Mouse (Mus musculus) embryo, embryonic 9.5 days (tissue): Measurements from ENCODE around the gene Unc79.
A peak's percentile ranks its signal among the peaks of the same experiment; 100 is the strongest.

Experiments
- DNase-seq: peaks from one replicate; pipeline ENCODE4 v3.0.0-alpha.2; 2017; ENCODE audit errors: extremely low spot score

The Unc79 gene

DNA sequence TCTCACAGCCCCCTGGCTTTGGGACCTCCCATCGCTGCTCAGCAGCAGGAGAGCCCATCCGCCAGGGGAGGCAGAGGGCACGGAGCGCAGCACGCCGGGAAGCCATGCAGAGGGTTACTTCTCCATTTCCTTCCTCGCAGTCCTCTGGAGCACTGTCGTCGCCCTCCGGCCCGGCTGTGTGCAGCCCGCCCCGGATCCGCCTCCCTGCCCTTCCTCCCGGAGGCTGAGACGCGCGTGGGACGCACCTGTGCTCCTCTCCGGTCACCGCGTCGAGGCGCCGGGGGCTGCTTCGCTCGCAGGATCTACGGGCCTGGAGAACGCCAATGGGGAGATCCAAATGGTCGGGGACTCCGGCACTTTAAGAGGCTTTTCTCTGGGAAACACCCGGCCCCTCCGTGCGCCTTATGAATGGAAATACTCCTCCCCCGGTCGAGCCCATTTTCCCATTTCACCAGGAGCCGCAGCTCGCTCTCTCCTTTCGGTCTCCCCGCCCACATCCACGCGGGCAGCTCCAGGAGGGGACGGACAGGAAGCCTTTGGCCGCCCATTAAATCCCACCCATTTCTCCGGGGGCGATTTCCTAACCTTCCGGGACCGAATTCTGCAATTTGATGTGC lies at the start of gene Unc79:
TSS of gene Unc79 (plus strand) at position 82 of the 617 bp plus-strand sequence.
- peak; percentile 66 for DNase-seq

- DNase-seq, result no peak
Measured at GRCm38 (mm10) chr12:102899091-102899490, 49.6 kb upstream of the Unc79 start, which contains the start of gene Cox8c. Gene Cox8c (plus strand): TSS chr12:102899316.

- no peak for DNase-seq
Measured at GRCm38 (mm10) chr12:102908191-102908590, 40.5 kb upstream of the Unc79 start.

DNA sequence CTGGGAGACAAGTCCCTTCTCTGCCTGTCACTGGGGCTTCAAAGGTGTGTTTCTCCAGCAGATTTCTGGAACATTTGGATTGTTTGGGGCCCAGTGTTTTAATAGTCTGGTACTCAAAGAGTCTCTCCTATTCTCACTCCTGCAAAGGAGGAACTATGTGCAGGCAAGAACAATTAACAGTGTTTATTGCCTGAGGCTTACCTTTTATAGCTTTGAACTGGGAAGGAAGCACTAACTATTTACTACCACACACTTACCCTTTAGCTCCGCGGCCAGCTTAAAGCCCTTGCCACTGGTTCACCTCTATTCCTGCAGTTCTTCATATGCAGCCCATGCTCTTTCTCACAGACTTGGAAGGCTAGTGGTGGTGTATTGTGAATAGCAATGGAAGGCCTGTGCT lies 32.6 kb upstream of the Unc79 start:
- DNase-seq, result no peak

DNA sequence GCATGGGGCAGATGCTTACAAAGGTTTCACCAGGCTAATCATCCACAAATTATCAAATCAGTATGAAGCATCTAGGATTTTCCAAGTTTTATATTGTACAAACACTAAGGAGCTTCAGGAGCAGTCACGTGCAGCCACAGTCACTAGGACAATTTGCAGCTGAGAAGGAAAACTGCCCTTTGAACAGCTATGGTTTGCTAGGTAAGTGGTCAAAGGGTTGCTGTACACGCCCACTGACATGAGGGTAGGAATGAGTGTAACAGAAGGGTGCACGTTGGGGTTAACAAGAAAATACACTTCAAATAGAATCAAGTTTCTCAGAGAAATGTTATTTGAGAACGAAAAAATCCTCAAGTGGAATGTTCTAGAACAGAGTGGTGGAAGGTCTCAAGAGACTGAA lies 18.9 kb upstream of the Unc79 start:
- no peak for DNase-seq

DNA sequence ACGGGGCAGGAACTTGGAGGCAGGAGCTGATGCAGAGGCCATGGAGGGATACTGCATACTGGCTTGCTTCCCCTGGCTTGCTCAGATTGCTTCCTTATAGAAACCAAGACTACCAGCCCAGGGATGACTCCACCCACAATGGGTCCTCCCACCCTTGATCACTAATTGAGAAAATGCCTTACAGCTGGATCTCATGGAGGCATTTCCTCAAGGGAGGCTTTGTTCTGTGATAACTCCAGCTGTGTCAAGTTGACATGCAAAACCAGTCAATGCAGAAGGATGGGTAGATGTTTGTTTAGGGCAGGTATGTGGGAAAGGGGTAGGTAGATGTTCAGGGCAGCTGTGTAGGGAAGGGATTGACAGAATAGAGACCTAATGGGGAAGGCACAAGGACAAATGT lies 18.3 kb upstream of the Unc79 start:
- DNase-seq, result no peak

DNA sequence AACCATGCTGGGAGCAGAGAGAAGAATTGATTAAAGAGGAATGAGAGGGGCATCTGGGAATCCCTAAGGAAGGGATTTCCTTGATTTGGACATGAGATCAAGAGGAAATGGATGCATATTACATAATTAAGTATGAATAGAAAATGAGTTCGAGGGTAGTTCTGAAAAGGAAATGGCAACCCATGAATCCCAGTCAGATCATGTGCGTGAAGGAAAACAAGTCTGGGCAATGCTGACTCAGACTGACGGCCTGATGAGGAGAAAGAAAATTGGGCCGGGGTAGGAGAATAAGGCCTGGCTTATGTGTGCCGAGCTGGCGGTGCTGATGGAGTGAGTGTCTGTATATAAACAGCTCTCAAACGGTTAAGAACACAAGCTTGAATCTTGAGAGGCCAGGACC lies 17.9 kb upstream of the Unc79 start:
- no peak for DNase-seq

GRCm38 (mm10) chr12:102935892-102936291 lies 12.8 kb upstream of the Unc79 start:
- DNase-seq, result no peak

DNA sequence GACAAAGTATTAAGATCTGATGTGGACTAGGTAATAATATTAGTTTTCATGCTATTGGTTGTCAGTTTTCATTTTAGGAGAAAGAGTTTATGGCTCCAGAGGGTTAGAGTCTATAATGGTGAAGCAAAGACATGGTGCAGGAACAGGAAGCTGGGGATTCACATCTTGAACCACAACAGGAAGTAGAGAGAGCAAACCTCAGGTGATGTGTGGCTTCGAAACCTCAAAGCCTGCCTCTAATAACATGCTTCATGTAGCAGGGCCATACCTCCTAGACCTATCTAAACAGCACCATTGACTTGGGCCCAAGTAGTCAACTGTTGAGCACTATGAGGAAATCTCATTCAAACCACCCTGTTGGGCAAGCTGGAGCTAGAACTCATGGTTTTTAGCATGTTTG lies 3.1 kb upstream of the Unc79 start:
- no peak for DNase-seq

DNA sequence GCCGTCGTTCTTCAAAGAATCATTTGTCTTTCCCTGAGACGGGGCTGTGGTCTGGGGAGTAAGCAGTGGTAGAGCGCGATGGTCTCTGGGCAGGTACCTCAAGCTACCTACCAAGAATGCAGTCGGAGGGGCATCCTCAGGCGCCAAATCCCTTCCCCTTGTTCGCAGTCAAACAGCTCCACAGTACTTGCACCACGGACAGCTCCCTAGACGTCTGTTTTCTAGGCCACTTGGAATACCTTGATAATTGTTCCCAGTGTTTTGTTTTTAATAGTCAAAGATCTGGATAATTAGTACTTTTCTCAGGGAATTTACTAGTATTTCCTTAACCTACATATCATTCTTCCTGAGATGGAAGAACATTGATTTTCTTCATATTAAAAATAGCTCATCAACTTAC lies 833 bp upstream of the Unc79 start:
- no peak for DNase-seq

DNA sequence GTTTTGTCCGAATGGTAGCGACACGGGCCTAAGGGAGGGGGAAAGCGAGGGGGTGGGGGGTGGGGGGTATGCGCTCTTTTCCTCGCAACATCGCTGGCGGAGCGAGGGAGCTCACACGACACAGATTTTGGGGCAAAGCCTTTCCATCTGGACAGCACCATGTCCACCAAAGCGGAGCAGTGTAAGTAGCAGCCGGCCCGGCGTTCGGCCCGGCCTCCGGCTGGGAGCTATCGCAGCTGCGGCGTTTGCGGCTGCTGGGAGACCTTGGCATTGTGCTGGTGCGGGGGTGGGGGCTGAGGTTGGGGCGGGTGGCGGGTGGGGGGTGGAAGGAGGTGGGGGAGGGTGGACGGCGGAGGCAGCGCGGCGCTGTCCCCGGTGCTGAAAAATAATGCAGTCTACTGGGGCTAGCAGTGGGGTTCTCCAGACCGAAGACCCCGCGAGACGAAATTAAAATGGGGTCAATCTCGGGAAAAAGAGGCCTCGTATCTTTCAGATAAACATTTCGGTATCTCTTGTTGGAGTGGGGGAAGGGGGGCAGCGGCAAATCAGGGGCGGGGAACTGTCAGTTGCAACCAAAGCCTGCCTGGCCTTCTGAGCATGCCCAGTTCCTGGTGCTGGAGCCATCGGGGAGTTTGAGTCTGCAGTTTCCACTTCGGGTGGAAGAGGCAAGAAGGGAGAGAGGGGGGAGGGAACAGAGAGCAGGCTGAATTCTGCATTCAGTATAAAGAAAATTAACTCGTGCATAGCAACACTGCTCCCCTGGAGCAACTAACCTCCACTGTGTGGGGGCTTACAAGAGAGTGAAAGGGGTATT lies 943 bp downstream of the Unc79 start:
- DNase-seq, result no peak

DNA sequence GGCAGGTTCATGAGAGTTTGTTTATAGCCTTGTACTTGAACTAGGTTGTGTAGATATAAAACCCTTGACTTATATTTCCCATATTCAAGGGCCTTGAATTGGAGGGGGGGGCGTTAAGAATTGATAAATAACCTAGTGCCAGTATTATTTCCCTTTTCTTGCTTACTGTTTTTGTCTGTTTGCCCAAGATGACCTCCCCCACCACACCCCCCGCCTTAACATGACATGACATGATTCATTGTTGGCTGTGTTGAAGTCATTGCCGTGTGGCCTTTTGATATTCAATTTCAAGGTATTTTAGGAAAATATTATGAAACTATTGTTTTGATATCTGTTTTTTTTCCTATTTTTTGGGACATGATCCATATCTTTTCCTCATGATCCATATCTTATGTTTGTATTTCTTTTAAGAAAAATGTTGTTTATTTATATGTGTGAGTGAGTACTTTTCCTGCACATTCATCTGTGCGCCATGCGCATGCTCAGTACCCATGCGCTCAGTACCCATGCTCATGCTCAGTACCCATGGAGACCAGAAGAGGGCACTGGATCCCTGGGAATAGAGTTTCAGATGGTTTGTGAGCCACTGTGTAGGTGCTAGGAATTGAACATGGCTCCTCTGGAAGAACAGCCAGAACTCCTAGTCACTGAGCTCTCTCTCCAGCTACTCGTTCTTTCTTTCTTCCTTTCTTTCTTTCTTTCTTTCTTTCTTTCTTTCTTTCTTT lies 11.6 kb downstream of the Unc79 start:
- no peak for DNase-seq

DNA sequence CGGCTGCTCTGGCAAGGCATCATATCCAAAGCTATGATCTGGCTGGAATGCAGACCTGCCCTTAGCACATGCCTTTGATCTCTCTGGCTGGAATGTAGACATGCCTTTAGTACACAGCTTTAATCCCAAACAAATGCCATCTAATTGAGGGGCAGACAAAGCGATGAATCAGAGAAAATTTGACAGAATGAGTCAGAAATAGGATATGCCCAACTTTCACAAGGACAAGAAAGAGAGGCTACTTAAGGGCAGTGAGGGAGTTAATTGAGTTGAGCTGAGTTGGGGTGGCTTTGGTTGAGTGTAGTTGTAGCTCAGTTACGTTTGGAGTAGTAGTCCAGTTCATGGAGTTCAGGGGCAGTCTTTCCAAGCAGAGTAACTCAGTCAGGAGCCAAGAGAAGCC lies 12.4 kb downstream of the Unc79 start:
- no peak for DNase-seq

GRCm38 (mm10) chr12:102964486-102964885 lies 15.8 kb downstream of the Unc79 start:
- DNase-seq, result no peak

- no peak for DNase-seq
Measured at GRCm38 (mm10) chr12:102980584-102980983, 31.9 kb downstream of the Unc79 start.

- DNase-seq, result no peak
Measured at GRCm38 (mm10) chr12:102981543-102981942, 32.9 kb downstream of the Unc79 start.

- DNase-seq, result no peak
Measured at GRCm38 (mm10) chr12:102985401-102985800, 36.7 kb downstream of the Unc79 start.

GRCm38 (mm10) chr12:102987736-102988135 lies 39.1 kb downstream of the Unc79 start:
- no peak for DNase-seq

GRCm38 (mm10) chr12:103008491-103008890 lies 59.8 kb downstream of the Unc79 start:
- DNase-seq, result no peak

DNA sequence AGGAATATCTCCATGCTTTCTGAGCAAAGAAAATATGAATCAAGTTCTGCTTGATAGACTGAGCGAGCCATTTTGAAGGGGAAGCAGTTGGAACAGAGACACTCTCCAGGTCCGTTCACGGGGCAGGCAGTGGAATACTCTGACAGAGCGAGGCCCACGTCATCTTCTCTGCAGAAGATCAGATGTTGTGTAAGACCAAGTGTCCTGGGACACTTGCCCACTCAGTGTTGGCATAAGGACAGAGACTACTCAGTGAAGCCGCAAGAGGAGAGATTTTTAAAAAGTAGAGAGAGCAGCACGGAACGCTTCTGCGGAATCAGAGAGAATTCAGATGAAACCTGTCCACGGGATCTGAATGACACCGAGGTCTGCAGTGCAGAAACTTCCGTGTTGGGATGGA lies 69.5 kb downstream of the Unc79 start:
- no peak for DNase-seq

- no peak for DNase-seq
Measured at GRCm38 (mm10) chr12:103036692-103037091, 88.0 kb downstream of the Unc79 start.

DNA sequence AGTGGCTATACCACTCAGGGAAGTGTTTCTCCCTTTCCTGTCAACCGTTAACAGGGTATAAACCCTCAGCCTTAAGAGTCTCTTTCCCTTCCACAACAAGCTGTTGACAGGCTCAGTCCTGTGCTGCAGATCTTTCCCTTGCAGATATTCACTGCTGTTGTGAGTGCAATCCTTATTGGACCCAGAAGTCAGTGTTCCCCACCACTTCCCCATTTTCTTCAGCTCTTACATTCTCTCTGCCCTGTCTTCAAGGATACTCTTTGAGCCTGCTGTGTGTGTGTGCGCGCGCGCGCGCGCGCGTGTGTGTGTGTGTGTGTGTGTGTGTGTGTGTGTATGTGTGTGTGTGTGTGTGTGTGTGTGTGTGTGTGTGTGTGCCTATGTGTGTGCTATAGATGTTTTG lies 90.7 kb downstream of the Unc79 start:
- no peak for DNase-seq

DNA sequence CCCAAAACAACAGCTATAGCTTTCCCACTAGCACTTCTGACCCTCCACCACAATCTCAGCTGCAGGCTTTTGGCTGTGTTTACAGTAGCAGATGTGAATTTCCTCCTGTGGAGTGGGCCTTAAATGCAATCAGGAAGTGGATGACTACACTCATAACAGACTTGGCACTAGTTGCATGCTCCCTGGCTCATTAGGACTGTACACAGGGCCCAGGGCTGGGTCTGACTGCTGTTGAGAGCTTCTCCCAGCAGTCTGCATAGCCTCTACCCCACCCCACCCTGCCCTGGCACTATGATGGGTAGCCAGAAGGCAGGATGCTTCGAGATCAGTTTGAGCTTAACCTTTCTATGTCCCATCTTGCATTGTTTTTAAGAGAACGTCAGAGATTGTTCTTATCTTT lies 91.5 kb downstream of the Unc79 start:
- no peak for DNase-seq
